Mouse (Mus musculus): Measurements from ENCODE around the gene Msantd3.

The Msantd3 gene

GRCm38 (mm10) chr4:48539841-48540575, at the start of gene Msantd3:
Msantd3 (plus strand) TSS chr4:48539935.
- DNase-seq, result peak; percentile 75

- no peak for DNase-seq
These were observed 48.4 kb upstream of the Msantd3 start for GRCm38 (mm10) chr4:48491290-48491743.

- DNase-seq, result no peak
These were observed 47.2 kb upstream of the Msantd3 start for GRCm38 (mm10) chr4:48492510-48492909.

- DNase-seq, result no peak
These were observed 28.9 kb upstream of the Msantd3 start for GRCm38 (mm10) chr4:48510861-48511260.

- no peak for DNase-seq
These were observed 10.2 kb upstream of the Msantd3 start for GRCm38 (mm10) chr4:48529559-48529958.

- DNase-seq, result no peak
These were observed 7.7 kb upstream of the Msantd3 start for GRCm38 (mm10) chr4:48531804-48532601.

- no peak for DNase-seq
These were observed 3.5 kb upstream of the Msantd3 start for GRCm38 (mm10) chr4:48536275-48536674.

GRCm38 (mm10) chr4:48537024-48537423, 2.7 kb upstream of the Msantd3 start:
- no peak for DNase-seq

- DNase-seq, result no peak
These were observed 1.2 kb upstream of the Msantd3 start for GRCm38 (mm10) chr4:48538581-48538980.

- DNase-seq, result peak; percentile 25
These were observed 909 bp downstream of the Msantd3 start for GRCm38 (mm10) chr4:48540576-48541111.

- DNase-seq, result peak; percentile 36
These were observed 2.0 kb downstream of the Msantd3 start for GRCm38 (mm10) chr4:48541526-48542250.

- no peak for DNase-seq
These were observed 2.6 kb downstream of the Msantd3 start for GRCm38 (mm10) chr4:48542351-48542750.

- no peak for DNase-seq
These were observed 3.5 kb downstream of the Msantd3 start for GRCm38 (mm10) chr4:48543071-48543865.

- no peak for DNase-seq
These were observed 4.4 kb downstream of the Msantd3 start for GRCm38 (mm10) chr4:48544141-48544540.

GRCm38 (mm10) chr4:48545966-48546365, 6.2 kb downstream of the Msantd3 start:
- no peak for DNase-seq

- no peak for DNase-seq
These were observed 7.1 kb downstream of the Msantd3 start for GRCm38 (mm10) chr4:48546568-48547496.

- DNase-seq, result no peak
These were observed 8.8 kb downstream of the Msantd3 start for GRCm38 (mm10) chr4:48548393-48549045.

GRCm38 (mm10) chr4:48549661-48550060, 9.9 kb downstream of the Msantd3 start:
- peak; percentile 41 for DNase-seq

GRCm38 (mm10) chr4:48552486-48553064, 12.8 kb downstream of the Msantd3 start:
- DNase-seq, result no peak

GRCm38 (mm10) chr4:48554132-48554531, 14.4 kb downstream of the Msantd3 start:
- DNase-seq, result no peak
